Mouse (Mus musculus) ES-E14 (cell line): ENCODE data around the gene Lama4.

ENCODE experiments used
- CHD2 ChIP-seq: IDR thresholded peaks from 2 replicates; pipeline ENCODE4 v1.6.1; 2014; ENCODE audit warnings: mild to moderate bottlenecking, low read depth, low read length, inconsistent platforms
- MAFK ChIP-seq: IDR thresholded peaks from 2 replicates; pipeline ENCODE4 v1.6.1; 2014; ENCODE audit warnings: mild to moderate bottlenecking, low read depth, low read length, inconsistent platforms; ENCODE audit not compliant: insufficient read depth
- ZNF384 ChIP-seq: IDR thresholded peaks from 2 replicates; pipeline ENCODE4 v1.6.1; 2012; ENCODE audit warnings: low read depth, low read length, inconsistent platforms

DNA sequence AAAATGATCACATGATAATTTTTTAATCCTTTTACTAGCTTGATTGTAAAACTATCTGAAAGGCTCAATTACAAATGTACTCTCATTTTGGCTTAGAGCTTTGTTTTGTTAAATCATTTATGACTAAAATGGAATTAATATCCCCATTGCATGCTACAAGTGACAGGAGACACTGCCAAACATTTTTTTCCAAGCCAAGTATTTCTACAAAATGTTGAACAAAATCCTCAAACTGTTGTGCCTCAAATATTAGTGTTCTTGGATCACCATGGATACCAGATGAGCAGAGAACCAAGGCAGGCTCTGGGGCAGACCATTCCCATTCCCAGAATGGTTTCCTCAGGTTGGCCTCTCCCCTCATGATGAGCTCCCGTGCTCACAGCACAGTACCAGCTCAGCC is 79.8 kb downstream of the Lama4 start:
- TF ChIP-seq ZNF384 = no peak
- TF ChIP-seq MAFK = no peak
- no peak for TF ChIP-seq CHD2
